Mouse (Mus musculus): ENCODE measurements at regions not wholly inside any gene's neighbourhood (a gene's known extent, or its start where the extent isn't known, plus 50 kb on each side); places are given as distances from the start of the nearest gene placed in this dataset.

GRCm38 (mm10) chr9:51636097-51636496, 129.0 kb upstream of the Arhgap20 start:
- TF ChIP-seq ZC3H11A (IDR thresholded peaks at IDR 0.05; ENCODE audit: borderline replicate concordance, low read depth, low read length) (no peak), HCFC1 (IDR thresholded peaks at IDR 0.05; ENCODE audit: borderline replicate concordance, insufficient read depth, low read length) (no peak)
